Mouse (Mus musculus) limb, embryonic 13.5 days (tissue): ENCODE data around the gene Ctcf. TPM values are rescaled to one million over a fixed set of nuclear protein-coding genes. Genes with fewer than 3 reads are reported as not detected.

ENCODE experiments used
- ATAC-seq: fragments of 200-750 bp; cut with Nextera tagmentation; 2 replicates; pipeline ENCODE4 v1.8.0; 2017; ENCODE audit warnings: low read depth, moderate number of reproducible peaks, moderate TSS enrichment; ENCODE audit not compliant: low FRiP score
- H3K27ac ChIP-seq: fragments of 300-500 bp; sonication (generic); 2 replicates; pipeline ENCODE4 v1.5.1; 2015; ENCODE audit warnings: inconsistent platforms, mild to moderate bottlenecking, moderate library complexity
- H3K27me3 ChIP-seq: fragments of 300-500 bp; sonication (generic); 2 replicates; pipeline ENCODE4 v1.6.1; 2015; ENCODE audit warnings: mild to moderate bottlenecking, inconsistent platforms
- H3K36me3 ChIP-seq: fragments of 300-500 bp; sonication (generic); 2 replicates; pipeline ENCODE4 v1.6.1; 2015; ENCODE audit warnings: inconsistent platforms, mild to moderate bottlenecking, moderate library complexity
- H3K4me1 ChIP-seq: fragments of 300-500 bp; sonication (generic); 2 replicates; pipeline ENCODE4 v1.6.1; 2015; ENCODE audit warnings: inconsistent platforms
- H3K4me2 ChIP-seq: fragments of 300-500 bp; sonication (generic); replicated peaks from 2 replicates; pipeline ENCODE4 v1.6.1; 2015; ENCODE audit warnings: inconsistent platforms, mild to moderate bottlenecking, moderate library complexity
- H3K4me3 ChIP-seq: fragments of 300-500 bp; sonication (generic); 2 replicates; pipeline ENCODE4 v1.5.1; 2015; ENCODE audit warnings: moderate library complexity, mild to moderate bottlenecking, inconsistent platforms
- H3K9ac ChIP-seq: fragments of 300-500 bp; sonication (generic); 2 replicates; pipeline ENCODE4 v1.6.1; 2015; ENCODE audit warnings: mild to moderate bottlenecking, inconsistent platforms
- H3K9me3 ChIP-seq: fragments of 300-500 bp; sonication (generic); 2 replicates; pipeline ENCODE4 v1.6.1; 2016; ENCODE audit warnings: inconsistent platforms
- WGBS: fragments of 180-500 bp; shearing (Covaris S2); methylation state at CpG from one replicate; pipeline ENCODE4 v1.1.7; 2015; 5-methylcytosine and 5-hydroxymethylcytosine counted together
- polyA plus RNA-seq: library from polyadenylated mRNA; unstranded; fragments of >200 nt; fragmentation: Nextera tagmentation; extraction: Ambion mirVana; gene quantifications from 2 replicates; pipeline ENCODE4 v1.2.1, GENCODE M21; 2015

Gene Ctcf
- polyA plus RNA-seq, 1 experiment from 2014 or later: 140 TPM

GRCm38 (mm10) chr8:105634771-105635458 is 1.5 kb upstream of the Ctcf start:
- Histone ChIP-seq H3K9me3 (no peaks in the 10 kb centered on the region), H3K27me3 (no peaks in the 10 kb centered on the region), H3K9ac (peak overlapping the region; percentile 99; the same call in 1 of the 2 replicates), H3K36me3 (no peaks in the 10 kb centered on the region), H3K4me3 (peak overlapping the region; percentile 89), H3K4me2 (peak overlapping the region; percentile 86), H3K27ac (no peak overlapping the region), H3K4me1 (peaks cover 24% of the 10 kb centered on the region)
- WGBS: 86% methylated on average over 2 of the region's 2 CpGs
- ATAC-seq: no peak

GRCm38 (mm10) chr8:105635481-105635880 is 887 bp upstream of the Ctcf start:
- H3K4me3 ChIP-seq: peak overlapping the region; percentile 89
- peak overlapping the region; percentile 99 for H3K9ac ChIP-seq
- peaks cover 28% of the 10 kb centered on the region for H3K4me1 ChIP-seq
- H3K36me3 ChIP-seq: no peaks in the 10 kb centered on the region
- WGBS: 5% methylated on average over 11 of the region's 11 CpGs
- H3K27ac ChIP-seq: peak overlapping the region; percentile 100; the same call in 1 of the 2 replicates
- H3K27me3 ChIP-seq: no peaks in the 10 kb centered on the region
- no peaks in the 10 kb centered on the region for H3K9me3 ChIP-seq
- H3K4me2 ChIP-seq: peak overlapping the region; percentile 86
- no peak for ATAC-seq

- Histone ChIP-seq H3K9ac (peak within 1 kb of the TSS; percentile 99), H3K27me3 (no peaks in the 10 kb centered on the region), H3K4me2 (peak within 1 kb of the TSS; percentile 86), H3K4me3 (peak within 1 kb of the TSS; percentile 89), H3K27ac (peak within 1 kb of the TSS; percentile 100), H3K9me3 (no peaks in the 10 kb centered on the region), H3K36me3 (no peaks in the 10 kb centered on the region), H3K4me1 (peaks cover 28% of the 10 kb centered on the region)
- WGBS: under 1% methylated on average over 60 of the region's 63 CpGs
- 0 out of 2 replicates have a peak, but pooled peaks have one; percentile 14 for ATAC-seq
These were observed 669 bp downstream of the Ctcf start, which contains the start of gene Agrp for GRCm38 (mm10) chr8:105636963-105637510. Agrp (minus strand) TSS chr8:105637393.

- Histone ChIP-seq H3K9me3 (no peaks in the 10 kb centered on the region), H3K27me3 (no peaks in the 10 kb centered on the region), H3K27ac (peak overlapping the region; percentile 100), H3K4me3 (peak overlapping the region; percentile 89), H3K9ac (peak overlapping the region; percentile 99), H3K4me1 (peaks cover 28% of the 10 kb centered on the region), H3K36me3 (no peaks in the 10 kb centered on the region), H3K4me2 (peak overlapping the region; percentile 86)
- WGBS: under 1% methylated on average over 11 of the region's 11 CpGs
- ATAC-seq: 0 out of 2 replicates have a peak, but pooled peaks have one; percentile 20
These were observed 1.3 kb downstream of the Ctcf start for GRCm38 (mm10) chr8:105637601-105638041.

- peaks cover 28% of the 10 kb centered on the region for H3K4me1 ChIP-seq
- no peaks in the 10 kb centered on the region for H3K27me3 ChIP-seq
- peaks cover 2% of the 10 kb centered on the region for H3K36me3 ChIP-seq
- H3K4me2 ChIP-seq: peak overlapping the region; percentile 86
- H3K9ac ChIP-seq: peak overlapping the region; percentile 99
- no peak for ATAC-seq
- no peaks in the 10 kb centered on the region for H3K9me3 ChIP-seq
- 86% methylated on average over 4 of the region's 4 CpGs for WGBS
- H3K27ac ChIP-seq: peak overlapping the region; percentile 52; the same call in 1 of the 2 replicates
- peak overlapping the region; percentile 89 for H3K4me3 ChIP-seq
These were observed 2.1 kb downstream of the Ctcf start for GRCm38 (mm10) chr8:105638510-105638909.

- no peak for ATAC-seq
- Histone ChIP-seq H3K27me3 (no peaks in the 10 kb centered on the region), H3K9ac (no peak overlapping the region), H3K36me3 (peaks cover 12% of the 10 kb centered on the region), H3K27ac (no peak overlapping the region), H3K4me1 (peaks cover 28% of the 10 kb centered on the region), H3K4me2 (no peak overlapping the region), H3K9me3 (no peaks in the 10 kb centered on the region), H3K4me3 (no peak overlapping the region)
- 81% methylated on average over 1 of the region's 1 CpGs for WGBS
These were observed 3.5 kb downstream of the Ctcf start for GRCm38 (mm10) chr8:105639835-105640234.

- WGBS: 68% methylated on average over 2 of the region's 2 CpGs
- H3K4me1 ChIP-seq: peaks cover 21% of the 10 kb centered on the region
- H3K4me3 ChIP-seq: no peak overlapping the region
- no peaks in the 10 kb centered on the region for H3K9me3 ChIP-seq
- no peak overlapping the region for H3K4me2 ChIP-seq
- no peak overlapping the region for H3K27ac ChIP-seq
- no peaks in the 10 kb centered on the region for H3K27me3 ChIP-seq
- ATAC-seq: no peak
- H3K36me3 ChIP-seq: peaks cover 19% of the 10 kb centered on the region
- no peak overlapping the region for H3K9ac ChIP-seq
These were observed 4.1 kb downstream of the Ctcf start for GRCm38 (mm10) chr8:105640511-105640910.

- Histone ChIP-seq H3K36me3 (peaks cover 49% of the 10 kb centered on the region), H3K27ac (no peak overlapping the region), H3K4me3 (no peak overlapping the region), H3K27me3 (no peaks in the 10 kb centered on the region), H3K4me1 (0 out of 2 replicates have a peak, but pooled peaks cover under 1% of the 10 kb centered on the region), H3K9ac (no peak overlapping the region), H3K9me3 (no peaks in the 10 kb centered on the region), H3K4me2 (no peak overlapping the region)
- ATAC-seq: no peak
- WGBS: 97% methylated on average over 1 of the region's 1 CpGs
These were observed 8.8 kb downstream of the Ctcf start for GRCm38 (mm10) chr8:105645205-105645604.

- 100% methylated on average over 1 of the region's 1 CpGs for WGBS
- Histone ChIP-seq H3K27ac (no peak overlapping the region), H3K36me3 (peaks cover 72% of the 10 kb centered on the region), H3K4me3 (no peak overlapping the region), H3K27me3 (no peaks in the 10 kb centered on the region), H3K4me1 (no peaks in the 10 kb centered on the region), H3K4me2 (no peak overlapping the region), H3K9ac (no peak overlapping the region), H3K9me3 (no peaks in the 10 kb centered on the region)
- no peak for ATAC-seq
These were observed 12.6 kb downstream of the Ctcf start for GRCm38 (mm10) chr8:105648929-105649328.

- no peaks in the 10 kb centered on the region for H3K4me1 ChIP-seq
- no peak for ATAC-seq
- H3K4me2 ChIP-seq: no peak overlapping the region
- peaks cover 38% of the 10 kb centered on the region for H3K36me3 ChIP-seq
- no peak overlapping the region for H3K9ac ChIP-seq
- no peaks in the 10 kb centered on the region for H3K9me3 ChIP-seq
- no peaks in the 10 kb centered on the region for H3K27me3 ChIP-seq
- no peak overlapping the region for H3K27ac ChIP-seq
- H3K4me3 ChIP-seq: no peak overlapping the region
These were observed 21.3 kb downstream of the Ctcf start for GRCm38 (mm10) chr8:105657641-105658040.

- Histone ChIP-seq H3K4me2 (no peak overlapping the region), H3K4me1 (no peaks in the 10 kb centered on the region), H3K27ac (no peak overlapping the region), H3K27me3 (no peaks in the 10 kb centered on the region), H3K9me3 (no peaks in the 10 kb centered on the region), H3K9ac (no peak overlapping the region), H3K4me3 (no peak overlapping the region), H3K36me3 (peaks cover 39% of the 10 kb centered on the region)
- WGBS: 83% methylated on average over 3 of the region's 3 CpGs
- ATAC-seq: no peak
These were observed 24.8 kb downstream of the Ctcf start for GRCm38 (mm10) chr8:105661167-105661566.

GRCm38 (mm10) chr8:105677891-105678290 is 41.5 kb downstream of the Ctcf start:
- Histone ChIP-seq H3K36me3 (peaks cover 98% of the 10 kb centered on the region), H3K4me3 (no peak overlapping the region), H3K27me3 (no peaks in the 10 kb centered on the region), H3K27ac (no peak overlapping the region), H3K4me1 (no peaks in the 10 kb centered on the region), H3K4me2 (no peak overlapping the region), H3K9ac (no peak overlapping the region), H3K9me3 (no peaks in the 10 kb centered on the region)
- 94% methylated on average over 1 of the region's 1 CpGs for WGBS
- no peak for ATAC-seq
